Mouse (Mus musculus): ENCODE results near the gene Ing4. TPM values are rescaled to one million over a fixed set of nuclear protein-coding genes. Genes with fewer than 3 reads are reported as not detected.

The Ing4 gene
- total and polyA plus RNA-seq, 3 experiments = 29.5 to 34.9 TPM; not detected in 1

DNA sequence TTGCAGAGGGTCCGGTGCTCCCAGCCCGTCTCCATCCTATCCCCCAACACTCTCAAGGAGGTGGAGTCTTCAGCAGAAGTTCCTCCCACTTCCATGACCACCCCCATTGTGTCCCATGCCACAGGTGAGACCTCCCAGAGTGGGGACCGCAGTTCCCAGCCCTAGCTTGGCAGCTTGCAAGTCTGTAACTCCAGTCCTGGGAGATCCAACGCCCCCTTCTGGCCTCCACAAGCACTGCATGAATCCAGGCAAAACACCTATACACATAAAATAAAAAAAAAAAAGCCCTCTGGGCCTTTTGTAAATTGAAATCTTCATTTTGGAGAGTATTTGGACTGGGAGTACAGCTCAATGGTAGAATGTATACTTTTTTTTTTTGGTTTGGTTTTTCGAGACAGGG, 11.7 kb downstream of the Ing4 start:
- DNase-seq (ENCODE audit: low read depth, low spot score) = peak; percentile 68
- Histone ChIP-seq H3K27me3 (ENCODE audit: control insufficient read depth in 1 of 2, insufficient read depth in 2 of 2, low read length in 2 of 2) (no peaks in the 10 kb centered on the region), H3K4me1 (ENCODE audit: control insufficient read depth in 1 of 2, insufficient read depth in 2 of 2, low read length in 2 of 2) (no peaks in the 10 kb centered on the region), H3K9ac (ENCODE audit: control insufficient read depth, low read depth, low read length, poor library complexity, severe bottlenecking) (no peak overlapping the region), H3K9me3 (replicated peaks; ENCODE audit: insufficient read depth, low read length) (no peaks in the 10 kb centered on the region), H3K27ac (ENCODE audit: control insufficient read depth, low read depth, low read length) (no peak overlapping the region), H3K36me3 (ENCODE audit: control insufficient read depth in 1 of 2, insufficient read depth in 2 of 2, low read length in 2 of 2) (peaks cover 0 to 1% of the 10 kb centered on the region in 2 experiments; a peak in 1 of 4 replicates), H3K4me3 (ENCODE audit: control insufficient read depth in 1 of 2, insufficient read depth in 1 of 2, low read depth in 2 of 2, low read length in 2 of 2) (no peak overlapping the region), H3K79me2 (ENCODE audit: control insufficient read depth, insufficient read depth, low read length, poor library complexity) (no peaks in the 10 kb centered on the region)
- no peak for TF ChIP-seq POLR2AphosphoS5 (IDR thresholded peaks at IDR 0.05; ENCODE audit: borderline replicate concordance, low read depth, low read length)
- TF ChIP-seq BHLHE40 (IDR thresholded peaks at IDR 0.05; ENCODE audit: borderline replicate concordance, low read depth, low read length) = no peak
- TF ChIP-seq ZMIZ1 (IDR thresholded peaks at IDR 0.05; ENCODE audit: low read depth, low read length) = no peak
- TF ChIP-seq ZNF384 (IDR thresholded peaks at IDR 0.05; ENCODE audit: low read depth, low read length) = peak; percentile 83
- TF ChIP-seq CTCF (IDR thresholded peaks at IDR 0.05 in 2 of 3, conservative IDR thresholded peaks at IDR 0.05 in 1 of 3; ENCODE audit: control insufficient read depth in 1 of 3, insufficient read depth in 1 of 3, low read depth in 2 of 3, low read length in 3 of 3, poor library complexity in 1 of 3, severe bottlenecking in 1 of 3) = peak; percentile 56 to 65 (median 60)
- no peak for TF ChIP-seq MYC (IDR thresholded peaks at IDR 0.05; ENCODE audit: low read depth, low read length)
- no peak for TF ChIP-seq MXI1 (IDR thresholded peaks at IDR 0.05; ENCODE audit: low read depth, low read length)
- TF ChIP-seq SMC3 (IDR thresholded peaks at IDR 0.05; ENCODE audit: low read depth, low read length) = peak; percentile 45
- no peak for TF ChIP-seq TCF12 (IDR thresholded peaks at IDR 0.05; ENCODE audit: low read depth, low read length)
- TF ChIP-seq POLR2AphosphoS2 (IDR thresholded peaks at IDR 0.05; ENCODE audit: low read length) = no peak

DNA sequence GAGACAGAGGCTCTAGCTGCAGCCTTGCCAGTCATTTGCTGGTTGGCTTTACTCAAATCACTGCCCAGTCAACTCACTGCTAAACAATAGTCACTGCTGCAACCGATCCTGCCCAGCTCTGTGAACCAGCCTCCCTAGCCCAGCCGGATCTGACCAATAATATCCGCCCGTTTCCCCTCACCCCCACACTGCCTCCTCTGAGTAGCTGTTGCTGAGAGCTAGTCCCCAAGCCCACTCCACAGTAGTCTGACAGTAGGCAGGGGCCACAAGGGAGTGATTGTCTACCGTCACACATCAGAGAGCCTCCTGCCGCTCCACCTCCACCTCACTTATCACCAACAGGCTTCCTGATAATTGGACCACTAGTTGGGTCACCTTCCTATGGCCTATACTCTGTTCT, 21.9 kb downstream of the Ing4 start:
- peaks cover 0 to 2% of the 10 kb centered on the region in 2 experiments; a peak in 2 of 4 replicates for H3K36me3 ChIP-seq (ENCODE audit: control insufficient read depth in 1 of 2, insufficient read depth in 2 of 2, low read length in 2 of 2)
- TF ChIP-seq RCOR1 (IDR thresholded peaks at IDR 0.05; ENCODE audit: low read depth, low read length) = no peak
- 0 out of 2 replicates have a peak, but pooled peaks have one; percentile 25 for TF ChIP-seq GATA1 (IDR thresholded peaks at IDR 0.05; ENCODE audit: low read depth, low read length)
- no peaks in the 10 kb centered on the region for H3K27me3 ChIP-seq (ENCODE audit: control insufficient read depth in 1 of 2, insufficient read depth in 2 of 2, low read length in 2 of 2)
- H3K4me3 ChIP-seq (ENCODE audit: control insufficient read depth in 1 of 2, insufficient read depth in 1 of 2, low read depth in 2 of 2, low read length in 2 of 2) = no peak overlapping the region
- peaks cover 5 to 16% of the 10 kb centered on the region in 2 experiments for H3K4me1 ChIP-seq (ENCODE audit: control insufficient read depth in 1 of 2, insufficient read depth in 2 of 2, low read length in 2 of 2)
- H3K9ac ChIP-seq (ENCODE audit: control insufficient read depth, low read depth, low read length, poor library complexity, severe bottlenecking) = no peak overlapping the region
- no peaks in the 10 kb centered on the region for H3K9me3 ChIP-seq (replicated peaks; ENCODE audit: insufficient read depth, low read length)
- H3K79me2 ChIP-seq (ENCODE audit: control insufficient read depth, insufficient read depth, low read length, poor library complexity) = no peaks in the 10 kb centered on the region
- no peak overlapping the region for H3K27ac ChIP-seq (ENCODE audit: control insufficient read depth, low read depth, low read length)
- DNase-seq (ENCODE audit: low read depth, low spot score) = peak; percentile 28

DNA sequence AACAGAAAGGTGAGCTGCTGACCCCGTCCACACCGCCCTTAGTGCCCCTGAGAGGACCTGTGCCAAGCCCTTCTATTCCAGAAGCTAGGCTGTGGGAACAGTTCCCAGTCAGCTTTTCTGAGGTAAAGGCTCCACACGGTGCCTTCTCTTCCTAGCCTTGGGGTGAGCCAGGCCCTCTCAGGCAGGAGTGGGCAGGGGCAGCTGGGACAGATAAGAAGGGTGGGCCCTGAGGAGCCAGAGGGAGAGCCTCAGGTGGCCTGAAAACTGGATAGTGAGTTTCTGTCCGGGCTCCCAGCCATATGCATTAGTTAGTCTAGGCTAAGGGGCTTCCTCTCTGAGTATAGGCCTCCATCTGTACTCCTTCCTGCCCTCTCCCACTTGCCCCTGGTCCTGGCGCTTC, 23.0 kb downstream of the Ing4 start:
- H3K4me1 ChIP-seq (ENCODE audit: control insufficient read depth in 1 of 2, insufficient read depth in 2 of 2, low read length in 2 of 2) = peaks cover 7 to 23% of the 10 kb centered on the region in 2 experiments
- H3K4me3 ChIP-seq (ENCODE audit: control insufficient read depth in 1 of 2, insufficient read depth in 1 of 2, low read depth in 2 of 2, low read length in 2 of 2) = no peak overlapping the region
- H3K27me3 ChIP-seq (ENCODE audit: control insufficient read depth in 1 of 2, insufficient read depth in 2 of 2, low read length in 2 of 2) = no peaks in the 10 kb centered on the region
- 0 out of 2 replicates have a peak overlapping the region, but pooled peaks have one; percentile 9 for H3K9ac ChIP-seq (ENCODE audit: control insufficient read depth, low read depth, low read length, poor library complexity, severe bottlenecking)
- DNase-seq (ENCODE audit: low read depth, low spot score) = no peak
- peaks cover 0 to 2% of the 10 kb centered on the region in 2 experiments; a peak in 2 of 4 replicates for H3K36me3 ChIP-seq (ENCODE audit: control insufficient read depth in 1 of 2, insufficient read depth in 2 of 2, low read length in 2 of 2)
- no peak for TF ChIP-seq ZC3H11A (IDR thresholded peaks at IDR 0.05; ENCODE audit: low read depth, low read length)
- TF ChIP-seq CHD1 (IDR thresholded peaks at IDR 0.05; ENCODE audit: low read depth, low read length) = no peak
- no peak for TF ChIP-seq NRF1 (IDR thresholded peaks at IDR 0.05; ENCODE audit: insufficient read depth, low read depth, low read length, poor library complexity, severe bottlenecking)
- no peak for TF ChIP-seq POLR2AphosphoS5 (IDR thresholded peaks at IDR 0.05; ENCODE audit: borderline replicate concordance, low read depth, low read length)
- no peak for TF ChIP-seq USF2 (IDR thresholded peaks at IDR 0.05; ENCODE audit: borderline replicate concordance in 1 of 2, insufficient read depth in 1 of 2, low read depth in 1 of 2, low read length in 2 of 2)
- no peak for TF ChIP-seq ZNF384 (IDR thresholded peaks at IDR 0.05; ENCODE audit: low read depth, low read length)
- no peak for TF ChIP-seq UBTF (IDR thresholded peaks at IDR 0.05; ENCODE audit: borderline replicate concordance, insufficient read depth, low read depth, low read length)
- TF ChIP-seq RAD21 (IDR thresholded peaks at IDR 0.05; ENCODE audit: low read depth, low read length) = no peak
- TF ChIP-seq JUND (IDR thresholded peaks at IDR 0.05; ENCODE audit: low read depth, low read length) = no peak
- TF ChIP-seq POLR2A (IDR thresholded peaks at IDR 0.05; ENCODE audit: control insufficient read depth in 1 of 2, insufficient read depth in 1 of 2, low read depth in 1 of 2, low read length in 2 of 2, poor library complexity in 1 of 2) = no peak
- TF ChIP-seq EP300 (IDR thresholded peaks at IDR 0.05; ENCODE audit: low read depth in 1 of 2, low read length in 2 of 2) = no peak
- no peak for TF ChIP-seq ELF1 (IDR thresholded peaks at IDR 0.05; ENCODE audit: low read depth, low read length)
- TF ChIP-seq RCOR1 (IDR thresholded peaks at IDR 0.05; ENCODE audit: low read depth, low read length) = no peak
- TF ChIP-seq SIN3A (IDR thresholded peaks at IDR 0.05; ENCODE audit: low read length) = no peak
- TF ChIP-seq TBP (IDR thresholded peaks at IDR 0.05; ENCODE audit: low read depth, low read length) = no peak
- no peak for TF ChIP-seq TCF12 (IDR thresholded peaks at IDR 0.05; ENCODE audit: low read depth, low read length)
- no peaks in the 10 kb centered on the region for H3K9me3 ChIP-seq (replicated peaks; ENCODE audit: insufficient read depth, low read length)
- no peak overlapping the region for H3K27ac ChIP-seq (ENCODE audit: control insufficient read depth, low read depth, low read length)
- H3K79me2 ChIP-seq (ENCODE audit: control insufficient read depth, insufficient read depth, low read length, poor library complexity) = no peaks in the 10 kb centered on the region

Measured in MEL (cell line).